Mouse (Mus musculus) hindbrain, embryonic 14.5 days (tissue): ENCODE measurements around the gene Hectd1. TPM values are rescaled to one million over a fixed set of nuclear protein-coding genes. Genes with fewer than 3 reads are reported as not detected.

Source experiments
- ATAC-seq: fragments of 200-750 bp; cut with Nextera tagmentation; 2 replicates; pipeline ENCODE4 v1.8.0; 2017; ENCODE audit warnings: moderate number of reproducible peaks, mild to moderate bottlenecking, moderate TSS enrichment, moderate library complexity; ENCODE audit not compliant: low FRiP score
- DNase-seq: peaks from one replicate; pipeline ENCODE4 v3.0.0-alpha.2; 2015; ENCODE audit warnings: low spot score
- H3K27ac ChIP-seq: fragments of 300-500 bp; sonication (generic); 2 replicates; pipeline ENCODE4 v1.5.1; 2014; ENCODE audit warnings: mild to moderate bottlenecking, moderate library complexity
- H3K27me3 ChIP-seq: fragments of 300-500 bp; sonication (generic); 2 replicates; pipeline ENCODE4 v1.6.1; 2014; ENCODE audit warnings: mild to moderate bottlenecking, low read length, mixed read lengths; ENCODE audit not compliant: control insufficient read depth, insufficient read depth
- H3K36me3 ChIP-seq: fragments of 300-500 bp; sonication (generic); replicated peaks from 2 replicates; pipeline ENCODE4 v1.6.1; 2014; ENCODE audit not compliant: control insufficient read depth, insufficient read depth
- H3K4me1 ChIP-seq: fragments of 300-500 bp; sonication (generic); replicated peaks from 2 replicates; pipeline ENCODE4 v1.6.1; 2014; ENCODE audit warnings: antibody characterized with exemption, low read length, mixed read lengths; ENCODE audit not compliant: control insufficient read depth, insufficient read depth
- H3K4me2 ChIP-seq: fragments of 300-500 bp; sonication (generic); replicated peaks from 2 replicates; pipeline ENCODE4 v1.6.1; 2014; ENCODE audit warnings: mild to moderate bottlenecking, moderate library complexity
- H3K4me3 ChIP-seq: fragments of 300-500 bp; sonication (generic); replicated peaks from 2 replicates; pipeline ENCODE4 v1.5.1; 2014; ENCODE audit warnings: mild to moderate bottlenecking, low read length
- H3K9ac ChIP-seq: fragments of 300-500 bp; sonication (generic); 2 replicates; pipeline ENCODE4 v1.6.1; 2014
- H3K9me3 ChIP-seq: fragments of 300-500 bp; sonication (generic); 2 replicates; pipeline ENCODE4 v1.6.1; 2016; ENCODE audit warnings: low read length; ENCODE audit not compliant: control insufficient read depth
- WGBS: fragments of 180-500 bp; shearing (Covaris S2); extraction: QIAGEN DNeasy Blood & Tissue Kit; methylation state at CpG from one replicate; pipeline ENCODE4 v1.1.7; 2014; 5-methylcytosine and 5-hydroxymethylcytosine counted together
- polyA plus RNA-seq: library from polyadenylated mRNA; unstranded; fragments of >200 nt; fragmentation: Nextera tagmentation; extraction: Ambion mirVana; gene quantifications from 2 replicates; pipeline ENCODE4 v1.2.1, GENCODE M21; 2014

The Hectd1 gene
- polyA plus RNA-seq, 1 experiment from 2014 or later, result 44.3 TPM

DNA sequence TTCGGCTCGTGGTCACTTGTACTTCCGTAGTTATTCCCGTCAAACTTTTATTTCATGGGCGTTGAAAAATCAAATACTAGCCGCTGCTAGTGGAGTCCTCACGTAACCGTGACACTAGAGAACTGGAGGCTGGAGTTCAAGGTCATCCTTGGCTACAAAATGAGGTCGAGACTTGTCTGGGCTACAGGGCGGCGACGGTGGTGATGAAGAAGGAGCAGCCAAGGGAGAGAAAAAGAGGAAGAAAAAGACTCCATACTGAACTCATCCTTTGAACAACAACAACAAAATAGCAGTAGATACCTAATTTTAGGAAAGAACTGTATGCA lies 704 bp upstream of the Hectd1 start:
- H3K4me3 ChIP-seq, result peak overlapping the region; percentile 95
- peaks cover 18% of the 10 kb centered on the region for H3K4me1 ChIP-seq
- 1% methylated on average over 12 of the region's 12 CpGs for WGBS
- H3K27me3 ChIP-seq, result no peaks in the 10 kb centered on the region
- H3K9ac ChIP-seq, result peak overlapping the region; percentile 99
- no peaks in the 10 kb centered on the region for H3K9me3 ChIP-seq
- H3K4me2 ChIP-seq, result peak overlapping the region; percentile 78
- ATAC-seq, result no peak; the same call in 1 of the 2 replicates
- DNase-seq, result no peak
- H3K27ac ChIP-seq, result peak overlapping the region; percentile 98
- peaks cover 4% of the 10 kb centered on the region for H3K36me3 ChIP-seq

DNA sequence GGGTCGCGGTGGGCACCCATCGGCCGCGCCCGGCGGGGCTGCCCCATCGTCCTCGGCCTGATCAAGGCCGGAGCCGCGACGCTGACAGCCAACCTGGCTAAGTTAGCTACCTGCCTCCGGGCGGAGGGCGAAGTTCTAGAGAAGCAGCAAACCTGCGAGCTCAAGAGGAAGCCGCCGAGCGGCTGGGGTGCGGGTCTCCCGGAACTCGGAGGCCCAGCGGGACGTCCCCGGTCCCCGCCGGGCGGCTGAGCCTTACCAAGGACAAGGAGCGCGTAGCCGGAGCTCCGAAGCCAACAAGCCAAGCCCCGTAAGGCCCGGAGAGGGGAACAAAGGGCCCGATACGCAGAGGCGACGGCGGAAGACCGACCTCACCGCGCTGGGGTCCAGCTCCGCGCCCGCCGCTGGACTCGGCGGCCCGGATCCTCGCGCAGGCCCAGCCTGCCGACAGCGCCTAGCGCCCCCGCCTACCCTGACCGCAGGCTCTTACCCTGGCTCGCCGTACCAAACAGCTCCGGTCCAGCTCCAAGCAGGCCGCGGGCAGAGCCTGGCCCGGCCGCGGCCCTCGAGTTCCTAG lies 533 bp downstream of the Hectd1 start:
- Histone ChIP-seq H3K9ac (peak overlapping the region; percentile 99), H3K27me3 (no peaks in the 10 kb centered on the region), H3K4me1 (peaks cover 18% of the 10 kb centered on the region), H3K4me2 (peak overlapping the region; percentile 78), H3K27ac (peak overlapping the region; percentile 98), H3K4me3 (peak overlapping the region; percentile 95), H3K36me3 (peaks cover 11% of the 10 kb centered on the region), H3K9me3 (no peaks in the 10 kb centered on the region)
- DNase-seq, result peak; percentile 57
- WGBS, result under 1% methylated on average over 65 of the region's 66 CpGs
- no peak for ATAC-seq

DNA sequence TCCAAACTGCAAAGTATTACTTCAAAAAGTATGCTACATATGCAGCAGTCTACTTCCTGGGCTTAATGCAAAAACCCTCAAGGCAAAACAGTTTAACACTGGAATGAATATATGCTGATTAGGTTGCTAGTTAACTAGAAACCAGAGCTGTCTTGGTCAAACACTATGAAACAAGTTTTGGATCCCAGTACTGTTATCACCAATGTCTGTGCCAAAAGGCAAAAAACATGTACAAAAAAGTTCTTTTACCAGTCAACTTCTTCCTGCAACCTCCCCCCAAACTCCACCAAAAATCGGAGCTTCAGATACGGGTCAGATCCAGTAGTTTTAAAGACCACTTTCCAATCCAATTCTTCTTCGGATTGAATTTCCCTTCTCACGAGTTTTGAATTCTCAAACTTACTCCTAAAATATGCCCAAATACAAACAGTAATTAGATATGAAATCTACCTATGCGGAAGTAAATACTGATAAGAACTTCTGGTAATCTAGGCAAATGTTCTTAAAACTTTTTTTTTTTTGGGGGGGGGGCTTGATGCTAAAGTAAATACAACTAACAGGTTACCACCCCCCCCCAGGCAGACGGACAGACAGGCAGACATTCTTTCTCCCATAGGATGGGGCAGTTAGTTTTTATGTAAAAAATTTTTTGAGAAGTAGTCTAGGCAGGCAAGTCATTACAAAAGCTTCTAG lies 1.2 kb downstream of the Hectd1 start:
- no peaks in the 10 kb centered on the region for H3K9me3 ChIP-seq
- H3K9ac ChIP-seq, result peak overlapping the region; percentile 99
- peak overlapping the region; percentile 98 for H3K27ac ChIP-seq
- H3K36me3 ChIP-seq, result peaks cover 11% of the 10 kb centered on the region
- H3K4me3 ChIP-seq, result peak overlapping the region; percentile 95
- H3K4me1 ChIP-seq, result peaks cover 18% of the 10 kb centered on the region
- ATAC-seq, result no peak
- no peaks in the 10 kb centered on the region for H3K27me3 ChIP-seq
- no peak for DNase-seq
- WGBS, result 33% methylated on average over 6 of the region's 6 CpGs
- H3K4me2 ChIP-seq, result peak overlapping the region; percentile 78

DNA sequence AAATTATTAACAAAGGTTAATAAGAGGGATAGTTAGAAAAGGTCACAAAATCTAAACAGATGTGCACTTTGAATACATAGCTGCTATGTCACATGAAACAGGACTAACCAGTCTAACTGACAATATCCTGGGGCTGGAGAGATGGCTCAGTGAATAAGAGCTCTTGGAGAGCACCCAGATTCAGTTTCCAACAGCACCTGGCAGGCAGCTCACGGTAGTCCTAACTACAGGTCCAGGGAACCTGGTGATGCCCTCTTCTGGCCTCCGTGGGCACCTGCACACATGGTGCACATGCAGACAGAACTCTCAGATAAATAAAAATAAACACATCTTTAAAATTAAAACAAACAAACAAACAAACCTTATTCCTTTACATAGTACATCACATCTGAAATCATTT lies 4.0 kb downstream of the Hectd1 start:
- no peak overlapping the region for H3K9ac ChIP-seq
- no peak overlapping the region for H3K4me3 ChIP-seq
- ATAC-seq, result no peak
- H3K9me3 ChIP-seq, result no peaks in the 10 kb centered on the region
- peaks cover 16% of the 10 kb centered on the region for H3K4me1 ChIP-seq
- no peaks in the 10 kb centered on the region for H3K27me3 ChIP-seq
- WGBS, result 88% methylated on average over 2 of the region's 2 CpGs
- H3K27ac ChIP-seq, result no peak overlapping the region
- peaks cover 11% of the 10 kb centered on the region for H3K36me3 ChIP-seq
- H3K4me2 ChIP-seq, result no peak overlapping the region
- no peak for DNase-seq

DNA sequence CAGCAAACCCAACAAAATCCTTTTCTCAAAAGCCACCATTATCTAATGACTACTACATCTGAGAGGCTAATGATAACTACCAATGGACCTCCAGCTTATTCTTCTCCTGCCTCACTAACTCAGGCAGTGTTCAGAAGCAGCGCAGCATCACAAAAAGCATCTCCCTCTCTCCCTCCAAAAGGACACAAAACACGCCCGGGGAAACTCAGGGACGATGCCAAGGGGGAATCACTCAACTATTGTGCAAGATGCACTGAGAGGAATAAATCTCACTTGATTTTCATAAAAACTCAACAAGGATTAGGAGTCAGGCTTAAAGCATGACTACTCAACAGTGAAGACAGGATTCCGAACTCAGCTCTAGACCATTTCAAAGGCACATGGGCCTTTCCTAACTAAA lies 6.0 kb downstream of the Hectd1 start:
- H3K27me3 ChIP-seq, result no peaks in the 10 kb centered on the region
- no peak for DNase-seq
- H3K4me2 ChIP-seq, result no peak overlapping the region
- peaks cover 11% of the 10 kb centered on the region for H3K36me3 ChIP-seq
- no peaks in the 10 kb centered on the region for H3K9me3 ChIP-seq
- no peak overlapping the region for H3K27ac ChIP-seq
- H3K9ac ChIP-seq, result no peak overlapping the region
- H3K4me3 ChIP-seq, result no peak overlapping the region
- ATAC-seq, result no peak
- WGBS, result 75% methylated on average over 5 of the region's 5 CpGs
- peaks cover 13% of the 10 kb centered on the region for H3K4me1 ChIP-seq

DNA sequence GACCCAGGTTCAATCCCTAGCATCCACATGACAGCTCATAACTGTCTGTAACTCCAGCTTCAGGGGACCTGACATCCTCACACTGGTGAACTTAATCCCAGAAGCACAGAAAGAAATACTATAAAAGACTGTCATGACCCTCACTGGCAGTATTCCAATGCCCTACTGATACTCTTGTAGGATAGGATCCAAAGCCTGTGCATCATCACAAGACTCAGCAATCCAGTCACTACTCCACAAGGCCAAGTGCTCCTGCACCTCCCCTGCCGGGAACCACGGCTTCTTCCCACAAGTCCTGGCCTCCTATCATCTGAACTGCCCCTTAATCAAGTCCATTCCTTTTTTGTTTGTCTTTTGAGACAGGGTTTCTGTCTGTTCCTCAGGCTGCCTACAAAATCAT lies 6.5 kb downstream of the Hectd1 start:
- 62% methylated on average over 2 of the region's 2 CpGs for WGBS
- ATAC-seq (no peak), DNase-seq (no peak)
- no peak overlapping the region for H3K27ac ChIP-seq
- H3K4me1 ChIP-seq, result peaks cover 9% of the 10 kb centered on the region
- H3K4me2 ChIP-seq, result no peak overlapping the region
- no peak overlapping the region for H3K4me3 ChIP-seq
- H3K9ac ChIP-seq, result no peak overlapping the region
- H3K36me3 ChIP-seq, result peaks cover 11% of the 10 kb centered on the region
- no peaks in the 10 kb centered on the region for H3K9me3 ChIP-seq
- H3K27me3 ChIP-seq, result no peaks in the 10 kb centered on the region

DNA sequence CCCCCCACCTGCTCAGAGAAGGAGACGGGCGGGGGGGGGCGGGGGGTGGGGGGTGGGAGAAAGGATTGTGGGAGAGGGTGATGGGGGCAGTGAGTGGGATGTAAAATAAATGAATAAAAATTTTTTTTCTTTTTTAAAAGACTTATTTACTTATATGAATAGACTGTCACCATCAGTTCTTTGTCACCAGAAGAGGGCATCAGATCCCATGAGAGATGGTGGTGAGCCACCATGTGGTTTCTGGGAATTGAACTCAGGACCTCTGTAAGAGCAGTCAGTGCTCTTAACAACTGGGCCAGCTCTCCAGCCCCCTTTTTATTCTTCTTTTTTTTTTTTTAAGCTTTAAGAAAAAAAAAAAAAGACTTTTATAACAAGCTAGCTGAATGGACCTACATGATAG lies 7.1 kb downstream of the Hectd1 start:
- WGBS, result 90% methylated on average over 3 of the region's 3 CpGs
- Histone ChIP-seq H3K4me1 (peaks cover 2% of the 10 kb centered on the region; the same call in 1 of the 2 replicates), H3K27ac (no peak overlapping the region), H3K9me3 (no peaks in the 10 kb centered on the region), H3K27me3 (no peaks in the 10 kb centered on the region), H3K4me2 (no peak overlapping the region), H3K9ac (no peak overlapping the region), H3K36me3 (peaks cover 11% of the 10 kb centered on the region), H3K4me3 (no peak overlapping the region)
- DNase-seq (no peak), ATAC-seq (no peak)

DNA sequence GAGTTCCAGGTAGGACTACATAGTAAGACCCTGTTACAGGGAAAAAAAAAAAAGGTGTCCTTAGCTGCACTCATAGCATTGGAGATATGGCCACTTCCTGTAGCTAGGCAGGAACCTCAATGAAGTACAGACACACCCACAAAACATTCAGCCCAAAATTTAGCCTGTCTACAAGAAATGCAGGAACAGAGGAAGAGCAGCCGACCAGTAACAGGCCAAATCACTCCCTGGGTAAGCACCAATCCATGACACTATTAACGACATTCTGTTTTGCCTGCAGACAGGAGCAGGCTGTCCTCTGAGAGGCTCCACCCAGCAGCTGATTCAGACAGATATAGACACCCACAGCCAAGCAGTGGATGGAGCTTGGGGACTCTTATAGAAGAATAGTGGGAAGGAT lies 8.1 kb downstream of the Hectd1 start:
- no peak for DNase-seq
- H3K4me3 ChIP-seq, result no peak overlapping the region
- no peak overlapping the region for H3K27ac ChIP-seq
- H3K4me2 ChIP-seq, result no peak overlapping the region
- peaks cover 11% of the 10 kb centered on the region for H3K36me3 ChIP-seq
- no peak for ATAC-seq
- no peaks in the 10 kb centered on the region for H3K4me1 ChIP-seq
- no peaks in the 10 kb centered on the region for H3K27me3 ChIP-seq
- H3K9ac ChIP-seq, result no peak overlapping the region
- no peaks in the 10 kb centered on the region for H3K9me3 ChIP-seq
- 61% methylated on average over 2 of the region's 2 CpGs for WGBS

DNA sequence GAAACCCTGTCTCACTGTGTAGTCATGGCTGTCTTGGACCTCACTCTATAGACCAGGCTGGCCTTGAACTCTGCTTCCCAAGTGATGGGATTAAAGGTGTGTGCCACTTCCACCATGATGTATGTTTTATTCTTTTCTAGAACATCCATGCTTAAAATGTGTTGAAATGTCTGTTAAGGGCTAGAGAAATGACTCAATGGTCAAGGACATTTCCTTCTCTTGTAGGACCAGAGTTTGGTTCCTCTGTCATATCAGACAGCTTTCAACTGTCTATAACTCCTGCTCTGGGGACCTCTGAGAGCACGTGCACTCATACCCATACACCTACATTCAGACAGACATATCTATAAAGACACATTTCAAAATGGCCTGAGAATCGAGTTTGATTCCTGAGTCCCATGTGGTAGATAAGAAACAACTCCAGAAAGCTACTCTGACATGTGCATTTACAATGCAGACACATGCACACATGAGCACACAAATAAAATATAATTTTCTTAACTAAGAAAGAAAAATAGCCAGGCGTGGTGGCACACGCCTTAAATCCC lies 9.3 kb downstream of the Hectd1 start:
- 96% methylated on average over 4 of the region's 4 CpGs for WGBS

More for the DNA sequence above, 9.3 kb downstream of the Hectd1 start:
- ATAC-seq, result no peak
- H3K4me1 ChIP-seq, result no peaks in the 10 kb centered on the region
- no peak overlapping the region for H3K9ac ChIP-seq
- H3K4me3 ChIP-seq, result no peak overlapping the region
- no peak overlapping the region for H3K4me2 ChIP-seq
- no peak overlapping the region for H3K27ac ChIP-seq
- H3K36me3 ChIP-seq, result peaks cover 6% of the 10 kb centered on the region; the same call in 1 of the 2 replicates
- DNase-seq, result no peak
- H3K27me3 ChIP-seq, result no peaks in the 10 kb centered on the region
- H3K9me3 ChIP-seq, result no peaks in the 10 kb centered on the region
